ENCODE assay signal across 1 mouse cellular context in the genomic region with DNA sequence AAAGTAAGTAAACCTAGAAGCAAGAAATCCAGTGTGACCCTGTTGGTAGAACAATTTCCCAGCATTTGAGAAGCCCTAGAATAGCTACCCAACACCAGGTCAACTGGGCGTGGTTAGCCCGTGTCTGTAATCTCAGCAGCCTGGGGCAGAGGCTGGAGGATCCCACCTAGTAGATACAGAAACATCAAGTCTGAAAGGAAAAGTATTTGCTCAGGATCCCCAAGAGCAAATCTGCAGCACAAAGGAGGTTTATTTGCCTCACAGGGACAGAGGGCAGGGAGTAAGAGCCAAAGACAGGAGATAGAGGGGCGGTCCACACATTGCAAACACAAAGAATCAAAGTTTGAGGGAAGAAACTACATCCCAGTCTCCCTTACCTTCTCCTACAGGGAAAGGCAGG.
TF ChIP-seq lines count a peak whose summit lies in the region.

No protein-coding gene starts in this region.

TF ChIP-seq in ES-E14, 5 proteins besides CTCF, POLR2A, EP300 and RAD21 (continued from another document):
- no peak for TF ChIP-seq CHD2 (IDR thresholded peaks at IDR 0.05; ENCODE audit: low read depth, low read length)
